Mouse (Mus musculus) left cerebral cortex, postnatal 10 days (tissue): Measurements from ENCODE around the gene Zbtb34. TPM values are rescaled to one million over a fixed set of nuclear protein-coding genes. Genes with fewer than 3 reads are reported as not detected.

Source experiments
- DNase-seq, 2 experiments: peaks; one replicate each; pipeline ENCODE4 v3.0.0; 2021 to 2022; ENCODE audit warnings: low spot score in 2 of 2, mixed read lengths in 1 of 2; ENCODE audit errors: extremely low spot score in 1 of 2
- intact Hi-C: fragments of 180-260 bp; cut with DNase I; formaldehyde crosslinking; loops from one replicate; pipeline ENCODE4 v1.15.1; 2025
- microRNA-seq: library from miRNA; unstranded; fragments of <30 nt; microRNA quantifications from one replicate; pipeline ENCODE4 v1.2.0, GENCODE M21; 2022
- total RNA-seq, 2 experiments: library from RNA; stranded (reverse); gene quantifications; 2 replicates each; pipeline ENCODE4 v1.2.3; 2021

The Zbtb34 gene
- total RNA-seq, 2 experiments from 2014 or later, result 41.6 to 43.2 TPM

DNA sequence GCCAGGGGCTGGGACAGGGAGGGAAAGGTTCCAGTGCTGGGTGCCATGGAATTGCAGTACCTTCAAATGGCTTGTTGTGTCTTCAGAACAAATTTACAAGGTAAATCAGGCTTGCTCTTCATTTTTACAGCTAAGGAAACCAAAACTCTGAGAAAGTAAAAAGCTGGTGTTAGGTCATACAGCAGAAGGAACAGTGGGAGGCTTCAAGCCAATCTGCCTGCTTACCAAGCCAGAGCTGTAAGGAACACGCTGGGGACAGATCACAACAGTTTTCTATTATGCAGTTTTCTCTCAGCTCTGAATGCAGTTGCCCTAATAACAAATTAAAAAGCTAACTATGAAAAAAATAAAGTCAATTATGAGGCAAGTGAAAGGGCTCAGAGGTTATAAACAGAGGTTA, 62.6 kb downstream of the Zbtb34 start:
- no peak for DNase-seq
- intact Hi-C loops, result no loop called here

DNA sequence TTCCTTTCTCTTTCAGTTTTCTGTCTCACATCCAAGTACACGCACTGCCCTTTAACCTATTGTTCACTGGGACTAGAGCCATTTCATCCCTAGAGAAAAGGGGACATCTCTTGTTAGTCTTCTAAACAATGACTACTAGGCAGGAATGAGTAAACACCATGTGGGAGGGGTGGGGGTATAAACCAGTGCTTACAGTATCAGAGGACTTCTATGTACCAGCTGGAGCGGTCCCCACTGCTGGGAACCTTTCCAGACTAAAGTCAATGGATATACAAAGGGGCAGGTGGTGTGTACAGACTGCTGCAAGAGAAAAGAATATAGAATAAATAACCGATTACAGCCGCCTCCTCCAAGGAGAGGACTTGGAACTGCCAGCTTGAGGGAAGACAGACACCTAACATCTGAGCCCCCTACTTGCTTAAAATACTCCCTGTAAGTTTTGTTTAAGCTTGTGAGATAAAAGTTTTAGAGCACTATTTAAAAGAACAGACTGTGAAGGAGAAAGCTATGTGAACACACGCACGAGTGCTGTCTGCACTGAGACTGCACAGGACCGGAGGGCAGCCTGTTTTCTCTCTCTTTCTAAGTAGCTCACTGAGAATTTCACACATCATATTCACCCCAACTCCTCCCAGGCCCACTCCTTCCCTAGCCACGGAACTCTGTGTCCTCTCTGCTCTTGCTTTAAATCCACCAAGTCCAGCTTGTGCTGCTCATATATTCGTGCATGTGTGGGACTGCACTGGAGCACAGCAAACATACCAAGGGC, 65.2 kb downstream of the Zbtb34 start:
- DNase-seq, result no peak
- intact Hi-C loops, result no loop called here

DNA sequence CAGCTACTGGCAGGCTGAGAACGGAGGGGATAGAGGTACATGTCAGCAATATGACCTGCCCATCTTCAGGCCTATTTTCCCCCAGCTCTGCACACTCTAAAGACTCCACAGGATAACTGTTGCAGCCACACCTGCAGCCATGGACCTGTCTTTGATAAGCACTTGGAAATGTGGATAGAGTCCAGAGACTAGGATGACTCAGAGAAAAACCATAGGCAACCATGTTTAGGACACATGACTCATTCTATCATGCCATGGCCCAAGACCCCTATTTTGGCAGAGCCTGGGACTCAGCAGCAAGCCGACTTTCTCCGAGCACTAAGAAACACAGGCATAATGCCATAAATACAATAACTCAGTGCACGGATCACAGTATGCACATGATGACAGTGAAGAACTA, 66.5 kb downstream of the Zbtb34 start:
- no peak for DNase-seq
- intact Hi-C loops, result no loop called here

DNA sequence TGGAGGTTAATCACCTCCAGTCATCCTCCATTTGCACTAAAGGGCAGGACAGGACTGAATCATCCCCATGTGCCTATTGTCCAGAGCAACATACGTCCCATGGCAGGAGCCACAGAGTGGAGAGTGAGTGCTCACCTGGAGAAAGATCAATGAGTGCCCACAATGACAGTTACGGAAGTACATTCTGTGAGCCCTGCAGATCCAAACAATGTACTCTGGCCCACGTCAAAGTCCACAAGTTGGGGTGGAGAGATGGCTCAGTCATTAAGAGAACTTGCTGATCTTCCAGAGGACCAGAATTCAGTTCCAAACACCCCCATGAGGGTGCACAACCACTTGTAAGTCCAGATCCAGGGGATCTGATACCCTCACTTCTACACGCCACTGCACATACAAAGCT, 67.2 kb downstream of the Zbtb34 start:
- DNase-seq, result no peak
- intact Hi-C loops, result no loop called here

DNA sequence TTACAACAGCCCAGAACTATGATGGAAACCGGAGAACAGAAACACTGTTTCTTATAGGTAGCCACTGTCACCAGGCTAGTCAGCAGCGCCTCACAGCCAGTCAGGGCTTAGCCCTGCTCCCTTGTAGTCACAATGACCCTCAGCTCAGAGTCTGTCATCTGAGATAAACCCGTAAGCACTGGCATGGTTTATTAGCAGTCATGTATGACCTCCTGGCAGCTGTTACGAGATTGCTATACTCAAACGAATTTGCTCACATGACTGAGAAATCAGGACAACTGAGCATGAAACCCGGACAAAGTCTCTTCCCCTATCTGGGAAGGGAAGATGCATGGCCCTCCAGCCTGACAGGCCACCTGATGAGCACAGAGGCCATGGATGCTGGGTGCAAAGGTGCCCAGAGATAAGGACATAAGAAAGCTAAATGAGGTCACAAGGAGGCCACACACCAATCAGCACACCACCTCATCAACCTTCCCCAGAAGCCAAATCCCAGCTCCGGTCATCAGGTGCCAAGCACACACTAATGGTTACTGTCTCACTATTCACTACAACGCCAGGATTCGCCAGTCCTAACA, 69.9 kb downstream of the Zbtb34 start:
- intact Hi-C loops, result no loop called here
- no peak for DNase-seq

DNA sequence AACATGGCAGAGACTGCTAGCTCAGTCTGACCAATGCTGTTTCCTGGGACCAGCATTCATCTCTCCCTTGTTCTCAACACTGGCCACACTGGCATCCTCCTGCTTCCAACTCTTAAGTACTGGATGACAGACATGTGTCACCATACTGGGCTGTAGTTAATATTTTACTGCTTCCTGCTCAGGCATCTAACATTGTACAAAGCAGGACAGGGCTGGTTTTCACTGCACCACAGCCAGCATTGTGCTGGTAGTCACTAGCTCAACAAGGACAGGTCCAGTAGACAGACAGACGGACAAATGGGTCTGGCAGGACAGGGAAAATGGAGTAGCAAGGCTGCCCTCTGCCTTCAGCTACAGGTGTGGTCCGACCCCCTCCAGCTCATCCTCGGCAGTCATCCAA, 70.6 kb downstream of the Zbtb34 start:
- intact Hi-C loops, result no loop called here

DNA sequence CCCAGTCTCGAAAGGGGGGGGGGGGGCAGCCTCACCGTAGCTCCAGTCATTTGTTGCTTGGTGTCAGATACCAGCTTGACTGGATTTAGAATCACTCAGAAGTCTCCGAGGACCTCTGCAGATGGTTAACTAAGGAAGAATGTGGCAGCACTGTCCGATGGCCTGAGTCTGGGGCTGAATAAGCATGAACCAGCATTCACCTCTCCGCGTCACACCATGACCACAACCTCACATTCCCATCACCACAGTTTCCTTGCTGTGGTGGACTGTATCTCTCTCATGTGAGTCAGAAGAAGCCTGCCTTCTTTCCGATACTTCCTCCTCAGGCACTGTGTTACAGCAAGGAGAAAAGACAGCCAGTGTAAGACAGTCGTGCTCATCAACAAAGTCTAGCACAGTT, 71.9 kb downstream of the Zbtb34 start:
- DNase-seq, result no peak
- intact Hi-C loops, result no loop called here

More for the DNA sequence above, 70.6 kb downstream of the Zbtb34 start:
- no peak for DNase-seq

DNA sequence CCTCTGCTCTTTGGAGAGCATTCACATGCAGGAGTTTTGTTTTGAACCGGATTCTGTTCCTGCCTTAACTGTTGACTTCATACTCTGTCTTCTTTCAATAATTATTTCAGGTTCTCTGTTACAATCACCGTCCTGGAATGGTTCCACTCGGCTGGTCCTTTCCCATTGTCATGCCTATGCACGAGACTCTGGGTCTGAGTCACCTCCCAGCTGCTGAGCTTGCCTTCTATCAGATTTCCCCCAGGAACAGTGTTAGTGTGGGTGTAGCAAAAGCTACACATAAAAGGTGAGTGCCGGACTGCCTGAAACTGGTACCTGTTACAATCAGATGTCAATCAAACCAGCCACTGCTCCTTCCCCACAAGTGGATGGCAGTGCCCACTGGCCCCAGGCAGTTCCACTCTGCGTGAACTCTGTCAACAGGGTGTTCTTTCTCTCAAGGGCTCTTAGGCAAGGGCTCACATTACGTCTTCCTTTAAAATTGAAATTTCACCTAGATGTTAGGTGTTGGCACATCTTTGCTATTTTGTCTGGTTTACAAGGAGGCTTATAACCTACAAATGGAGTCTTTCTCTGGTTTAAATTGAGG, 73.8 kb downstream of the Zbtb34 start:
- intact Hi-C loops, result no loop called here

More for the DNA sequence above, 73.8 kb downstream of the Zbtb34 start:
- DNase-seq, result no peak

Small RNA genes within 50 kb of the gene (microRNA-seq; reads per million reads assigned to microRNA genes)
- not detected for gene Gm25998

Other genes with a start within 250 kb of the Zbtb34 start
- 1 to 10 TPM; 4.4 to 4.5 TPM for gene Angptl2, start 215.3 kb downstream of the Zbtb34 start, total RNA-seq
- 10 to 100 TPM; 71.1 to 72.5 TPM for gene Ralgps1, start 59.8 kb downstream of the Zbtb34 start, total RNA-seq
- 10 to 100 TPM; 27.5 to 32.6 TPM for gene Zbtb43, start 37.2 kb upstream of the Zbtb34 start, total RNA-seq
- under 1 TPM; 0.30 to 0.32 TPM for gene Lmx1b, start 209.2 kb upstream of the Zbtb34 start, total RNA-seq